Mouse (Mus musculus) MEL (cell line): Measurements from ENCODE around the gene Iqcd. TPM values are rescaled to one million over a fixed set of nuclear protein-coding genes. Genes with fewer than 3 reads are reported as not detected.

Experiments
- DNase-seq: peaks from one replicate; pipeline ENCODE4 v3.0.0; 2011; ENCODE audit warnings: low read depth, low spot score
- H3K27ac ChIP-seq: 2 replicates; pipeline ENCODE4 v1.5.1; 2012; ENCODE audit warnings: low read depth, mild to moderate bottlenecking, control low read depth, low read length, moderate library complexity; ENCODE audit not compliant: control insufficient read depth
- H3K27me3 ChIP-seq, 2 experiments: fragments of 150-350 bp in 1 of 2; sonication (generic) in 1 of 2; 2 replicates each; pipeline ENCODE4 v1.6.1; 2012; ENCODE audit warnings: low read length in 2 of 2, mild to moderate bottlenecking in 2 of 2, improper control_type of control experiment in 1 of 2, moderate library complexity in 1 of 2; ENCODE audit not compliant: insufficient read depth in 2 of 2, control insufficient read depth in 1 of 2
- H3K36me3 ChIP-seq, 2 experiments: 2 replicates each; pipeline ENCODE4 v1.6.1; 2012 to 2014; ENCODE audit warnings: low read length in 2 of 2, improper control_type of control experiment in 1 of 2, inconsistent platforms in 1 of 2, mild to moderate bottlenecking in 1 of 2; ENCODE audit not compliant: insufficient read depth in 2 of 2, control insufficient read depth in 1 of 2
- H3K4me1 ChIP-seq, 2 experiments: fragments of 150-350 bp in 1 of 2; sonication (generic) in 1 of 2; 2 replicates each; pipeline ENCODE4 v1.6.1; 2012; ENCODE audit warnings: low read length in 2 of 2, improper control_type of control experiment in 1 of 2, mild to moderate bottlenecking in 1 of 2; ENCODE audit not compliant: insufficient read depth in 2 of 2, control insufficient read depth in 1 of 2
- H3K4me3 ChIP-seq, 2 experiments: fragments of 150-350 bp in 1 of 2; sonication (generic) in 1 of 2; 2 replicates each; pipeline ENCODE4 v1.5.1; 2012; ENCODE audit warnings: low read depth in 2 of 2, low read length in 2 of 2, mild to moderate bottlenecking in 2 of 2, moderate library complexity in 2 of 2, control low read depth in 1 of 2, improper control_type of control experiment in 1 of 2; ENCODE audit not compliant: control insufficient read depth in 1 of 2, insufficient read depth in 1 of 2
- H3K79me2 ChIP-seq: 2 replicates; pipeline ENCODE4 v1.6.1; 2012; ENCODE audit warnings: mild to moderate bottlenecking, low read length, moderate library complexity; ENCODE audit not compliant: control insufficient read depth, poor library complexity, insufficient read depth
- H3K9ac ChIP-seq: 2 replicates; pipeline ENCODE4 v1.6.1; 2012; ENCODE audit warnings: low read depth, mild to moderate bottlenecking, control low read depth, low read length, moderate library complexity; ENCODE audit not compliant: control insufficient read depth, poor library complexity, severe bottlenecking
- H3K9me3 ChIP-seq: fragments of 150-350 bp; sonication (generic); replicated peaks from 2 replicates; pipeline ENCODE4 v1.6.1; 2012; ENCODE audit warnings: mild to moderate bottlenecking, low read length, improper control_type of control experiment, moderate library complexity; ENCODE audit not compliant: insufficient read depth
- CHD1 ChIP-seq: IDR thresholded peaks from 2 replicates; pipeline ENCODE4 v1.6.1; 2012; ENCODE audit warnings: low read depth, mild to moderate bottlenecking, inconsistent platforms, low read length, improper control_type of control experiment
- CHD2 ChIP-seq: IDR thresholded peaks from 2 replicates; pipeline ENCODE4 v1.6.1; 2011; ENCODE audit warnings: low read length, improper control_type of control experiment
- ELF1 ChIP-seq: IDR thresholded peaks from 2 replicates; pipeline ENCODE4 v1.6.1; 2014; ENCODE audit warnings: low read depth, mild to moderate bottlenecking, inconsistent platforms, low read length, improper control_type of control experiment, moderate library complexity
- EP300 ChIP-seq, 2 experiments: IDR thresholded peaks; 2 replicates each; pipeline ENCODE4 v1.6.1; 2011; ENCODE audit warnings: improper control_type of control experiment in 2 of 2, low read length in 2 of 2, low read depth in 1 of 2, mild to moderate bottlenecking in 1 of 2
- ETS1 ChIP-seq: IDR thresholded peaks from 2 replicates; pipeline ENCODE4 v1.6.1; 2012; ENCODE audit warnings: low read depth, mild to moderate bottlenecking, inconsistent platforms, low read length, improper control_type of control experiment, moderate library complexity
- GATA1 ChIP-seq: IDR thresholded peaks from 2 replicates; pipeline ENCODE4 v1.6.1; 2011; ENCODE audit warnings: low read depth, low read length, improper control_type of control experiment
- JUND ChIP-seq: IDR thresholded peaks from 2 replicates; pipeline ENCODE4 v1.6.1; 2011; ENCODE audit warnings: low read depth, mild to moderate bottlenecking, improper control_type of control experiment, low read length
- MAFK ChIP-seq: IDR thresholded peaks from 2 replicates; pipeline ENCODE4 v1.6.1; 2011; ENCODE audit warnings: low read depth, mild to moderate bottlenecking, low read length, improper control_type of control experiment, borderline replicate concordance
- MAZ ChIP-seq: IDR thresholded peaks from 2 replicates; pipeline ENCODE4 v1.6.1; 2012; ENCODE audit warnings: low read depth, mild to moderate bottlenecking, inconsistent platforms, low read length, improper control_type of control experiment
- MEF2A ChIP-seq: IDR thresholded peaks from 2 replicates; pipeline ENCODE4 v1.6.1; 2014; ENCODE audit warnings: low read depth, mild to moderate bottlenecking, inconsistent platforms, low read length, improper control_type of control experiment; ENCODE audit not compliant: poor library complexity, insufficient replicate concordance, severe bottlenecking; ENCODE audit errors: extremely low read depth
- MXI1 ChIP-seq: IDR thresholded peaks from 2 replicates; pipeline ENCODE4 v1.6.1; 2011; ENCODE audit warnings: mild to moderate bottlenecking, low read depth, low read length, improper control_type of control experiment
- MYB ChIP-seq: IDR thresholded peaks from 2 replicates; pipeline ENCODE4 v1.6.1; 2011; ENCODE audit warnings: mild to moderate bottlenecking, low read depth, low read length, improper control_type of control experiment
- NELFE ChIP-seq: IDR thresholded peaks from 2 replicates; pipeline ENCODE4 v1.6.1; 2011; ENCODE audit warnings: low read depth, low read length, improper control_type of control experiment
- POLR2AphosphoS2 ChIP-seq: IDR thresholded peaks from 2 replicates; pipeline ENCODE4 v1.6.1; 2011; ENCODE audit warnings: low read length, improper control_type of control experiment
- POLR2AphosphoS5 ChIP-seq: IDR thresholded peaks from 2 replicates; pipeline ENCODE4 v1.6.1; 2012; ENCODE audit warnings: low read depth, borderline replicate concordance, mild to moderate bottlenecking, inconsistent platforms, low read length, moderate library complexity, mixed read lengths
- RAD21 ChIP-seq: IDR thresholded peaks from 2 replicates; pipeline ENCODE4 v1.6.1; 2011; ENCODE audit warnings: mild to moderate bottlenecking, low read depth, low read length, improper control_type of control experiment
- RCOR1 ChIP-seq: IDR thresholded peaks from 2 replicates; pipeline ENCODE4 v1.6.1; 2012; ENCODE audit warnings: low read depth, mild to moderate bottlenecking, inconsistent platforms, low read length, improper control_type of control experiment
- SMC3 ChIP-seq: IDR thresholded peaks from 2 replicates; pipeline ENCODE4 v1.6.1; 2011; ENCODE audit warnings: low read depth, low read length, improper control_type of control experiment
- TAL1 ChIP-seq: IDR thresholded peaks from 2 replicates; pipeline ENCODE4 v1.6.1; 2012; ENCODE audit warnings: mild to moderate bottlenecking, inconsistent platforms, low read length, moderate library complexity, mixed read lengths
- TCF12 ChIP-seq: IDR thresholded peaks from 2 replicates; pipeline ENCODE4 v1.6.1; 2014; ENCODE audit warnings: low read depth, mild to moderate bottlenecking, inconsistent platforms, low read length, improper control_type of control experiment, moderate library complexity
- USF1 ChIP-seq: IDR thresholded peaks from 2 replicates; pipeline ENCODE4 v1.6.1; 2014; ENCODE audit warnings: low read depth, mild to moderate bottlenecking, inconsistent platforms, low read length, improper control_type of control experiment, moderate library complexity
- ZC3H11A ChIP-seq: IDR thresholded peaks from 2 replicates; pipeline ENCODE4 v1.6.1; 2012; ENCODE audit warnings: low read depth, mild to moderate bottlenecking, inconsistent platforms, low read length, improper control_type of control experiment
- ZKSCAN1 ChIP-seq: IDR thresholded peaks from 2 replicates; pipeline ENCODE4 v1.6.1; 2012; ENCODE audit warnings: low read depth, mild to moderate bottlenecking, inconsistent platforms, low read length, improper control_type of control experiment, moderate library complexity
- polyA plus RNA-seq, 2 experiments: library from polyadenylated mRNA; stranded (reverse) in 1 of 2; unstranded in 1 of 2; fragments of >175 nt in 1 of 2; fragments of >200 nt in 1 of 2; gene quantifications; 2 replicates each; pipeline versions ENCODE4 v1.2.1 to v1.2.4; 2012; ENCODE audit warnings: low replicate concordance in 2 of 2, low read depth in 1 of 2; ENCODE audit not compliant: insufficient read length in 2 of 2, insufficient read depth in 1 of 2, missing spikeins in 1 of 2
- total RNA-seq: library from RNA; depleted of rRNA; stranded (reverse); fragments of 300-350 nt; gene quantifications from 2 replicates; pipeline ENCODE4 v1.2.3, GENCODE M21; 2012

Gene Iqcd
- total and polyA plus RNA-seq, 3 experiments = 1.1 to 2.2 TPM; not detected in 1

GRCm38 (mm10) chr5:120643365-120644085 is 54.7 kb downstream of the Iqcd start:
- DNase-seq = no peak
- no peaks in the 10 kb centered on the region for H3K9me3 ChIP-seq
- H3K4me3 ChIP-seq = no peak overlapping the region
- peaks cover 0 to 21% of the 10 kb centered on the region in 2 experiments; a peak in 3 of 4 replicates for H3K4me1 ChIP-seq
- H3K79me2 ChIP-seq = no peaks in the 10 kb centered on the region
- no peaks in the 10 kb centered on the region; a peak in 2 of 4 replicates for H3K27me3 ChIP-seq
- no peak for TF ChIP-seq GATA1
- peaks cover 0 to 10% of the 10 kb centered on the region in 2 experiments; a peak in 2 of 4 replicates for H3K36me3 ChIP-seq
- no peak overlapping the region for H3K9ac ChIP-seq
- H3K27ac ChIP-seq = no peak overlapping the region

DNA sequence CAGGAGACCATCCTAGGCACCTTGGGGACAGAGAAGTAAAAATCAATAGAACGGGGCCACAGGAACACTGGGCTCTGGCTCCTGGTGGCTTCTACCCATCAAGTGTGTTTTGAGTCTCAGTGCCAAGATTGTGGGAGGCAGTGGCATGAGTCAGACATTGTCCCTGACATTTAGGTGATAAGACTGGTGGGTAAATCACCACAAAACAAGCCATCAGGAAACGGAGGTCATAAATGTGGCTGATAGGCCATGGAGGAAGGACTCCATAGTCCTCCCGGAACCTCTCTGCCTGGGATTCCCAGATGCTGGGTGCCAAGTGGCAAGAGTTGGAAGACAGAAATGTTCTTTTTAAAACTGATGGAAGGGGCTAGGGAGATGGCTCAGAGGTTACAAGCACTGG is 55.4 kb downstream of the Iqcd start:
- Histone ChIP-seq H3K27ac (no peak overlapping the region), H3K9ac (no peak overlapping the region), H3K36me3 (peaks cover 0 to 10% of the 10 kb centered on the region in 2 experiments; a peak in 2 of 4 replicates), H3K4me1 (peaks cover 0 to 21% of the 10 kb centered on the region in 2 experiments; a peak in 3 of 4 replicates), H3K4me3 (no peak overlapping the region), H3K9me3 (no peaks in the 10 kb centered on the region), H3K27me3 (no peaks in the 10 kb centered on the region; a peak in 1 of 4 replicates), H3K79me2 (no peaks in the 10 kb centered on the region)
- DNase-seq = peak; percentile 57
- TF ChIP-seq RCOR1 (peak; percentile 86), GATA1 (peak; percentile 47; the same call in 1 of the 2 replicates), ETS1 (0 out of 2 replicates have a peak, but pooled peaks have one; percentile 34), CHD2 (no peak), TAL1 (peak; percentile 60), EP300 (IDR thresholded peaks at IDR 0.05; ENCODE audit: low read depth in 1 of 2, low read length in 2 of 2) (peak; percentile 31 to 45; a peak in 3 of 4 replicates), TCF12 (no peak)

- no peaks in the 10 kb centered on the region; a peak in 1 of 4 replicates for H3K27me3 ChIP-seq
- no peak overlapping the region for H3K27ac ChIP-seq
- no peak for TF ChIP-seq RAD21
- no peak for TF ChIP-seq USF1
- no peak for TF ChIP-seq MXI1
- no peak for TF ChIP-seq MEF2A
- TF ChIP-seq ELF1 = no peak
- TF ChIP-seq ZKSCAN1 = no peak
- TF ChIP-seq CHD2 = no peak
- no peak for TF ChIP-seq POLR2AphosphoS5
- no peak for TF ChIP-seq SMC3
- TF ChIP-seq ZC3H11A = no peak
- TF ChIP-seq JUND = no peak
- no peak for TF ChIP-seq MAZ
- TF ChIP-seq CHD1 = no peak
- no peak for TF ChIP-seq ETS1
- no peak for TF ChIP-seq MYB
- no peak for TF ChIP-seq MAFK
- TF ChIP-seq NELFE = no peak
- no peak for TF ChIP-seq POLR2AphosphoS2
- H3K4me1 ChIP-seq = peaks cover 0 to 26% of the 10 kb centered on the region in 2 experiments; a peak in 3 of 4 replicates
- no peak overlapping the region for H3K9ac ChIP-seq
- peaks cover 0 to 13% of the 10 kb centered on the region in 2 experiments; a peak in 2 of 4 replicates for H3K36me3 ChIP-seq
- H3K9me3 ChIP-seq = no peaks in the 10 kb centered on the region
- H3K79me2 ChIP-seq = no peaks in the 10 kb centered on the region
- no peak for DNase-seq
- H3K4me3 ChIP-seq = no peak overlapping the region
These were observed 57.0 kb downstream of the Iqcd start for GRCm38 (mm10) chr5:120645851-120646250.
